Mouse (Mus musculus): Measurements from ENCODE around the gene Zfp108.

DNA sequence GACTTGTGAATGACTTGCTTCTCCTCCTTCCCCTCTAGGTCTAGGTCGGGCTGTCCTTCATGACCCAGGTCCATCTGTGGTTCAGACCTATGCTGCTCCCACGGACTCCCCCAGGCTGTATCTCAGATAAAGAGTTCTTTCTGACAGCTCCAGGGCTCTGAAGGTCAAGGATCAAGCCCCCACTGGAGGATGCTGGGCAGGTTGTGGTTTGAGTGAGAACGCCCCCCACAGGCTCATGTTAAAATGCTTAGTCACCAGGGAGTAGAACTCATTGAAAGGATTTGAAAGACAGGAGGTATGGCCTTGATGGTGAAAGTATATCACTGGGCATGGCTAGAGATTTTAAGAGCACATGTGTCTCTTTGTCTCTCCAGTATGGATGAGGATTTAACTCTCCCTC is 14.7 kb downstream of the Zfp108 start:
- TF ChIP-seq CTCF (IDR thresholded peaks at IDR 0.05), result no peak
- TF ChIP-seq POLR2A (IDR thresholded peaks at IDR 0.05; ENCODE audit: insufficient read depth, low read depth, low read length), result no peak
- no peak for TF ChIP-seq EP300 (IDR thresholded peaks at IDR 0.05; ENCODE audit: insufficient read depth, low read depth, low read length)
